14 mouse cellular contexts compared by ENCODE assay signal in genomic region chr16:34643511-34644259, GRCm38 (mm10). TPM values are rescaled to one million over a fixed set of nuclear protein-coding genes. Genes with fewer than 3 reads are reported as not detected.
DNase-seq lines count a peak whose midpoint lies in the region; ATAC-seq and TF ChIP-seq lines count a peak whose summit lies in the region.
"Had no signal": no experiment of that assay in that cellular context is flagged by ENCODE, and none has a peak within 500 bp of the region (broad histone marks: within the 10 kb centered on the region; RNA-seq: fewer than 3 reads in every experiment).

No protein-coding gene starts in this region.

- 35% methylated on average over 8 of the region's 8 CpGs for WGBS in heart, embryonic 15.5 days

- no peak overlapping the region for H3K4me3 ChIP-seq in heart, embryonic 15.5 days
- H3K4me3 ChIP-seq in embryonic fibroblast, embryonic 13.5 days (ENCODE audit: insufficient read depth, low read length) = no peak overlapping the region
- H3K4me3 ChIP-seq: hindbrain, embryonic 13.5 days; limb, embryonic 10.5 days had no signal

- peak overlapping the region; percentile 16; the same call in 1 of the 2 replicates for H3K4me2 ChIP-seq in heart, embryonic 15.5 days
- H3K4me2 ChIP-seq: hindbrain, embryonic 13.5 days had no signal

- peaks cover 12% of the 10 kb centered on the region; the same call in 1 of the 2 replicates for H3K4me1 ChIP-seq in heart, embryonic 15.5 days (replicated peaks)
- peaks cover 8% of the 10 kb centered on the region; the same call in 1 of the 2 replicates for H3K4me1 ChIP-seq in embryonic fibroblast, embryonic 13.5 days (ENCODE audit: control insufficient read depth, insufficient read depth, low read length)
- H3K4me1 ChIP-seq: hindbrain, embryonic 13.5 days; limb, embryonic 10.5 days had no signal

- no peak for TF ChIP-seq POLR2A in embryonic fibroblast, embryonic 13.5 days (IDR thresholded peaks at IDR 0.05; ENCODE audit: low read depth, low read length)

- H3K9ac ChIP-seq in heart, embryonic 15.5 days = no peak overlapping the region
- H3K9ac ChIP-seq: hindbrain, embryonic 13.5 days had no signal

- no peaks in the 10 kb centered on the region for H3K36me3 ChIP-seq in heart, embryonic 15.5 days
- H3K36me3 ChIP-seq: hindbrain, embryonic 13.5 days; limb, embryonic 10.5 days had no signal

- no peak for DNase-seq in heart, postnatal 36 days
- peak; percentile 11 for DNase-seq in MN1 (ENCODE audit: low spot score)
- DNase-seq in lung, postnatal 25 days (ENCODE audit: low spot score) = peak; percentile 31
- DNase-seq in liver = no peak
- no peak for DNase-seq in thymus, postnatal 14 days
- no peak for DNase-seq in yolk sac, embryonic 10.5 days (ENCODE audit: low spot score)
- DNase-seq: embryo, embryonic 11 days; gastrocnemius, postnatal 25 days had no signal

- intact Hi-C loops in heart, postnatal 36 days (cut with DNase I) = no loop called here

- H3K9me3 ChIP-seq in heart, embryonic 15.5 days (replicated peaks) = no peaks in the 10 kb centered on the region
- H3K9me3 ChIP-seq: hindbrain, embryonic 13.5 days; limb, embryonic 10.5 days had no signal

- TF ChIP-seq CTCF in embryonic fibroblast, embryonic 13.5 days (IDR thresholded peaks at IDR 0.05; ENCODE audit: borderline replicate concordance, insufficient read depth, low read length) = no peak

- no peaks in the 10 kb centered on the region for H3K27me3 ChIP-seq in heart, embryonic 15.5 days
- H3K27me3 ChIP-seq: hindbrain, embryonic 13.5 days had no signal

- no peak overlapping the region for H3K27ac ChIP-seq in heart, embryonic 15.5 days
- peak overlapping the region; percentile 74 for H3K27ac ChIP-seq in embryonic fibroblast, embryonic 13.5 days (ENCODE audit: insufficient read depth, low read length)
- H3K27ac ChIP-seq: hindbrain, embryonic 13.5 days; limb, embryonic 10.5 days; macrophage had no signal

- 0 out of 2 replicates have a peak, but pooled peaks have one; percentile 22 for ATAC-seq in heart, embryonic 15.5 days (replicated peaks; ENCODE audit: insufficient number of reproducible peaks, insufficient read depth, low FRiP score, low read depth)

RNA-seq across cellular contexts. Expression of gene Ropn1, which starts 6.0 kb away (rescaled TPM):
- polyA plus RNA-seq in heart, embryonic 15.5 days (2015; fragmentation: Nextera tagmentation; extraction: Ambion mirVana) = 0.24 and 0.38 TPM in 2 replicates
- under 1 TPM in 1 of 2 experiments, not detected in 1; 0.30 TPM for total RNA-seq in heart, postnatal 36 days (2021)
- not detected in 2 replicates for polyA plus RNA-seq in embryonic fibroblast, embryonic 13.5 days (2011; ENCODE audit: insufficient read length, low read depth, missing spikeins)
- total RNA-seq: gastrocnemius, postnatal 25 days had no signal
- polyA plus RNA-seq: hindbrain, embryonic 13.5 days; kidney, embryonic 14.5 days; limb, embryonic 10.5 days; macrophage had no signal

RNA-seq across cellular contexts. Expression of gene Ccdc14, which starts 46.7 kb away (rescaled TPM):
- 4.0 and 4.5 TPM in 2 replicates for polyA plus RNA-seq in heart, embryonic 15.5 days (2015; fragmentation: Nextera tagmentation; extraction: Ambion mirVana)
- 1 to 10 TPM; 1.8 to 2.4 TPM for total RNA-seq in heart, postnatal 36 days (2021)
- polyA plus RNA-seq in embryonic fibroblast, embryonic 13.5 days (2011; ENCODE audit: insufficient read length, low read depth, missing spikeins) = 5.5 and 5.7 TPM in 2 replicates

Comparison
In these comparisons a context has a peak if more than half of its experiments do, and no peak if none do; other contexts are left out.
1. DNase-seq: peak in MN1 (single experiment) and lung, postnatal 25 days (single experiment); none in heart, postnatal 36 days (0 of 2), liver (single experiment), thymus, postnatal 14 days (single experiment) and yolk sac, embryonic 10.5 days (single experiment).